Mouse (Mus musculus) cerebellum, adult 9-10 months (tissue): ENCODE measurements around the gene 9430097D07Rik.

Source experiments
- DNase-seq: peaks from one replicate; pipeline ENCODE4 v3.0.0; 2022

The 9430097D07Rik gene

GRCm38 (mm10) chr2:32575586-32576160 lies at the start of gene 9430097D07Rik:
TSS of gene 9430097D07Rik (minus strand) at chr2:32575684.
- DNase-seq, result peak; percentile 83

GRCm38 (mm10) chr2:32624111-32624748 lies 48.7 kb upstream of the 9430097D07Rik start:
- peak; percentile 45 for DNase-seq

- DNase-seq, result no peak
Observed at GRCm38 (mm10) chr2:32621517-32621859, 46.0 kb upstream of the 9430097D07Rik start, which contains the start of gene Ak1. TSS of gene Ak1 (plus strand) at chr2:32621758.

GRCm38 (mm10) chr2:32620682-32621516 lies 45.4 kb upstream of the 9430097D07Rik start:
- no peak for DNase-seq

- no peak for DNase-seq
Observed at GRCm38 (mm10) chr2:32618051-32618450, 42.6 kb upstream of the 9430097D07Rik start.

GRCm38 (mm10) chr2:32617601-32618000 lies 42.1 kb upstream of the 9430097D07Rik start:
- no peak for DNase-seq

GRCm38 (mm10) chr2:32617109-32617508 lies 41.6 kb upstream of the 9430097D07Rik start:
- DNase-seq, result no peak

GRCm38 (mm10) chr2:32612274-32612673 lies 36.8 kb upstream of the 9430097D07Rik start:
- DNase-seq, result no peak

GRCm38 (mm10) chr2:32610610-32611229 lies 35.2 kb upstream of the 9430097D07Rik start:
- DNase-seq, result peak; percentile 67

- DNase-seq, result peak; percentile 46
Observed at GRCm38 (mm10) chr2:32608778-32609435, 33.4 kb upstream of the 9430097D07Rik start.

GRCm38 (mm10) chr2:32608141-32608777 lies 32.8 kb upstream of the 9430097D07Rik start:
- peak; percentile 80 for DNase-seq

GRCm38 (mm10) chr2:32607262-32607947 lies 31.9 kb upstream of the 9430097D07Rik start:
- DNase-seq, result peak; percentile 77

GRCm38 (mm10) chr2:32606161-32607142 lies 31.0 kb upstream of the 9430097D07Rik start:
- peak; percentile 89 for DNase-seq

- DNase-seq, result no peak
Observed at GRCm38 (mm10) chr2:32604631-32605030, 29.1 kb upstream of the 9430097D07Rik start.

- peak; percentile 96 for DNase-seq
Observed at GRCm38 (mm10) chr2:32602600-32603054, 27.1 kb upstream of the 9430097D07Rik start.

- no peak for DNase-seq
Observed at GRCm38 (mm10) chr2:32601417-32602065, 26.1 kb upstream of the 9430097D07Rik start.

GRCm38 (mm10) chr2:32599409-32599808 lies 23.9 kb upstream of the 9430097D07Rik start, which contains the start of gene St6galnac6:
TSS of gene St6galnac6 (plus strand) at chr2:32599709.
- DNase-seq, result no peak

- DNase-seq, result peak; percentile 80
Observed at GRCm38 (mm10) chr2:32598506-32598905, 23.0 kb upstream of the 9430097D07Rik start.

GRCm38 (mm10) chr2:32597699-32598098 lies 22.2 kb upstream of the 9430097D07Rik start:
- DNase-seq, result no peak
